In genomic region chr2:35983869-35984268, GRCm38 (mm10) we compare ENCODE assay signal across 9 mouse cellular contexts. TPM values are rescaled to one million over a fixed set of nuclear protein-coding genes. Genes with fewer than 3 reads are reported as not detected.
DNase-seq lines count a peak whose midpoint lies in the region; ATAC-seq and TF ChIP-seq lines count a peak whose summit lies in the region.
"Had no signal": no experiment of that assay in that cellular context is flagged by ENCODE, and none has a peak within 500 bp of the region (broad histone marks: within the 10 kb centered on the region; RNA-seq: fewer than 3 reads in every experiment).

No protein-coding gene starts in this region.

- peak; percentile 56 to 85 (median 74); a peak in 5 of 6 replicates for TF ChIP-seq CTCF in MEL (IDR thresholded peaks at IDR 0.05 in 2 of 3, conservative IDR thresholded peaks at IDR 0.05 in 1 of 3; ENCODE audit: control insufficient read depth in 1 of 3, insufficient read depth in 1 of 3, low read depth in 2 of 3, low read length in 3 of 3, poor library complexity in 1 of 3, severe bottlenecking in 1 of 3)

- DNase-seq in hindbrain, embryonic 10.5 days (ENCODE audit: low spot score): peak; percentile 69
- peak; percentile 83 for DNase-seq in MEL (ENCODE audit: low read depth, low spot score)
- DNase-seq in cerebellum, adult 8-10 months: peak; percentile 62
- peak; percentile 73 for DNase-seq in gastrocnemius, adult 18-20 months (ENCODE audit: low spot score)
- peak; percentile 50 to 65 for DNase-seq in layer of hippocampus, postnatal 14 days (ENCODE audit: low spot score in 2 of 2)
- DNase-seq in splenic B cell, adult 2 months (ENCODE audit: low read depth, low spot score): peak; percentile 75

- H3K4me3 ChIP-seq in hindbrain, embryonic 10.5 days: no peak overlapping the region
- H3K4me3 ChIP-seq in hindbrain, embryonic 13.5 days: no peak overlapping the region
- H3K4me3 ChIP-seq in MEL (ENCODE audit: control insufficient read depth in 1 of 2, insufficient read depth in 1 of 2, low read depth in 2 of 2, low read length in 2 of 2): no peak overlapping the region
- H3K4me3 ChIP-seq: limb, embryonic 13.5 days had no signal

- peaks cover 11% of the 10 kb centered on the region for H3K27me3 ChIP-seq in hindbrain, embryonic 10.5 days (ENCODE audit: insufficient read depth, poor library complexity, severe bottlenecking)
- peaks cover 26% of the 10 kb centered on the region for H3K27me3 ChIP-seq in hindbrain, embryonic 13.5 days
- peaks cover 10 to 28% of the 10 kb centered on the region in 2 experiments for H3K27me3 ChIP-seq in MEL (ENCODE audit: control insufficient read depth in 1 of 2, insufficient read depth in 2 of 2, low read length in 2 of 2)
- H3K27me3 ChIP-seq in splenic B cell, adult 2 months (ENCODE audit: control insufficient read depth, insufficient read depth, low read length, poor library complexity, severe bottlenecking): no peaks in the 10 kb centered on the region

- H3K36me3 ChIP-seq in hindbrain, embryonic 10.5 days: no peaks in the 10 kb centered on the region
- no peaks in the 10 kb centered on the region for H3K36me3 ChIP-seq in hindbrain, embryonic 13.5 days
- H3K36me3 ChIP-seq in MEL (ENCODE audit: control insufficient read depth in 1 of 2, insufficient read depth in 2 of 2, low read length in 2 of 2): peaks cover 0 to 12% of the 10 kb centered on the region in 2 experiments; a peak in 2 of 4 replicates
- no peaks in the 10 kb centered on the region for H3K36me3 ChIP-seq in splenic B cell, adult 2 months (ENCODE audit: control insufficient read depth, insufficient read depth, low read length, poor library complexity, severe bottlenecking)
- H3K36me3 ChIP-seq: limb, embryonic 13.5 days had no signal

- H3K27ac ChIP-seq in hindbrain, embryonic 10.5 days: no peak overlapping the region
- no peak overlapping the region for H3K27ac ChIP-seq in hindbrain, embryonic 13.5 days
- no peak overlapping the region for H3K27ac ChIP-seq in MEL (ENCODE audit: control insufficient read depth, low read depth, low read length)
- H3K27ac ChIP-seq: limb, embryonic 13.5 days had no signal

- no peaks in the 10 kb centered on the region for H3K9me3 ChIP-seq in hindbrain, embryonic 10.5 days
- no peaks in the 10 kb centered on the region for H3K9me3 ChIP-seq in hindbrain, embryonic 13.5 days
- no peaks in the 10 kb centered on the region for H3K9me3 ChIP-seq in MEL (replicated peaks; ENCODE audit: insufficient read depth, low read length)
- H3K9me3 ChIP-seq: limb, embryonic 13.5 days had no signal

- no peak overlapping the region for H3K9ac ChIP-seq in hindbrain, embryonic 13.5 days
- H3K9ac ChIP-seq in MEL (ENCODE audit: control insufficient read depth, low read depth, low read length, poor library complexity, severe bottlenecking): no peak overlapping the region
- H3K9ac ChIP-seq: limb, embryonic 13.5 days had no signal

- TF ChIP-seq RAD21 in MEL (IDR thresholded peaks at IDR 0.05; ENCODE audit: low read depth, low read length): peak; percentile 77

- TF ChIP-seq POLR2A in MEL (IDR thresholded peaks at IDR 0.05; ENCODE audit: control insufficient read depth in 1 of 2, insufficient read depth in 1 of 2, low read depth in 1 of 2, low read length in 2 of 2, poor library complexity in 1 of 2): no peak

- peaks cover 9% of the 10 kb centered on the region for H3K79me2 ChIP-seq in MEL (ENCODE audit: control insufficient read depth, insufficient read depth, low read length, poor library complexity)

- H3K4me1 ChIP-seq in hindbrain, embryonic 10.5 days (replicated peaks): peaks cover 6% of the 10 kb centered on the region
- peaks cover under 1% of the 10 kb centered on the region for H3K4me1 ChIP-seq in hindbrain, embryonic 13.5 days (replicated peaks)
- peaks cover 2 to 14% of the 10 kb centered on the region in 2 experiments; a peak in 3 of 4 replicates for H3K4me1 ChIP-seq in MEL (ENCODE audit: control insufficient read depth in 1 of 2, insufficient read depth in 2 of 2, low read length in 2 of 2)

- TF ChIP-seq EP300 in MEL (IDR thresholded peaks at IDR 0.05; ENCODE audit: low read depth in 1 of 2, low read length in 2 of 2): no peak

- no peak overlapping the region for H3K4me2 ChIP-seq in hindbrain, embryonic 13.5 days
- H3K4me2 ChIP-seq: limb, embryonic 13.5 days had no signal

- 3% methylated on average over 7 of the region's 7 CpGs for whole genome bisulfite sequencing in hindbrain, embryonic 10.5 days
- 5% methylated on average over 7 of the region's 7 CpGs for WGBS in hindbrain, embryonic 13.5 days

- no peak for ATAC-seq in hindbrain, embryonic 13.5 days (ENCODE audit: low FRiP score)
- peak; percentile 45; the same call in 1 of the 2 replicates for ATAC-seq in megakaryocyte-erythroid progenitor cell, adult 5-6 weeks (replicated peaks; ENCODE audit: low FRiP score, low TSS enrichment, poor library complexity, severe bottlenecking)

TF ChIP-seq in MEL, 35 proteins besides CTCF, POLR2A, EP300 and RAD21:
- TF ChIP-seq SIN3A (IDR thresholded peaks at IDR 0.05; ENCODE audit: low read length): peak; percentile 25; the same call in 1 of the 2 replicates
- peak; percentile 41 for TF ChIP-seq ZNF384 (IDR thresholded peaks at IDR 0.05; ENCODE audit: low read depth, low read length)
- peak; percentile 59 for TF ChIP-seq ZC3H11A (IDR thresholded peaks at IDR 0.05; ENCODE audit: low read depth, low read length)
- peak; percentile 90 for TF ChIP-seq SMC3 (IDR thresholded peaks at IDR 0.05; ENCODE audit: low read depth, low read length)
- TF ChIP-seq E2F4 (IDR thresholded peaks at IDR 0.05; ENCODE audit: borderline replicate concordance, low read depth, low read length): no peak

RNA-seq across cellular contexts. Expression of gene Ttll11, which starts 4.2 kb away (rescaled TPM):
- polyA plus RNA-seq in hindbrain, embryonic 10.5 days (2016; fragmentation: Nextera tagmentation; extraction: Ambion mirVana): 0.86 and 1.6 TPM in 2 replicates
- 4.1 and 4.3 TPM in 2 replicates for polyA plus RNA-seq in hindbrain, embryonic 13.5 days (2015; fragmentation: Nextera tagmentation; extraction: Ambion mirVana)
- 1.2 TPM in 2 replicates for total RNA-seq in MEL (2012; rRNA removed)
- 1 to 10 TPM in 1 of 2 experiments, not detected in 1; 2.5 TPM for polyA plus RNA-seq in MEL (2012; ENCODE audit: insufficient read depth in 1 of 2, insufficient read length in 2 of 2, low read depth in 1 of 2, low replicate concordance in 2 of 2, missing spikeins in 1 of 2)
- total RNA-seq in gastrocnemius, adult 18-20 months (2021): 1 to 10 TPM; 1.7 to 2.1 TPM
- 10 to 100 TPM; 22.5 to 23.7 TPM for total RNA-seq in layer of hippocampus, postnatal 14 days (2021)
- total RNA-seq in megakaryocyte-erythroid progenitor cell, adult 5-6 weeks (2014; fragmentation: Nextera tagmentation): 0.55 TPM in 1 of 2 replicates, not detected in the other
- total RNA-seq in megakaryocyte-erythroid progenitor cell, adult 5-6 weeks (2017): 0.15 and 0.23 TPM in 2 replicates

Comparison
In these comparisons a context has a peak if more than half of its experiments do, and no peak if none do; other contexts are left out.
1. RNA of gene Ttll11, which starts 4.2 kb away (total RNA-seq): 22.5 to 23.7 TPM in layer of hippocampus, postnatal 14 days; 1.7 to 2.1 TPM in gastrocnemius, adult 18-20 months, 1.2 TPM in MEL and 0.15 to 0.55 TPM in megakaryocyte-erythroid progenitor cell, adult 5-6 weeks; every median in the first group is over 4 times any median in the second.
2. Peak in every context shown above with its lines, with median percentiles within 50 percentile points of each other: DNase-seq.